Mouse (Mus musculus) macrophage (primary cell): Measurements from ENCODE around the gene Dennd4a. TPM values are rescaled to one million over a fixed set of nuclear protein-coding genes. Genes with fewer than 3 reads are reported as not detected.

Experiments
- H3K27ac ChIP-seq: fragments of 350-480 bp; formaldehyde crosslinking; 2 replicates; pipeline ENCODE4 v1.9.0; 2021
- H3K36me3 ChIP-seq: fragments of 350-480 bp; formaldehyde crosslinking; 2 replicates; pipeline ENCODE4 v1.9.0; 2021; ENCODE audit errors: inconsistent target
- H3K4me3 ChIP-seq: fragments of 350-480 bp; formaldehyde crosslinking; 2 replicates; pipeline ENCODE4 v1.9.0; 2021; ENCODE audit errors: inconsistent target
- H3K79me2 ChIP-seq: fragments of 350-480 bp; formaldehyde crosslinking; 2 replicates; pipeline ENCODE4 v1.9.0; 2021; ENCODE audit errors: inconsistent target
- WGBS: methylation state at CpG from one replicate; pipeline ENCODE4 v1.1.7; 2026; ENCODE audit warnings: inconsistent platforms; ENCODE audit not compliant: missing documents; 5-methylcytosine and 5-hydroxymethylcytosine counted together
- polyA plus RNA-seq: library from polyadenylated mRNA; stranded (reverse); fragments of 250-400 nt; gene quantifications from 3 replicates; pipeline ENCODE4 v1.2.4, GENCODE M21; 2018; ENCODE audit warnings: inconsistent platforms

Dennd4a gene
- polyA plus RNA-seq, 1 experiment from 2014 or later, result 5.1 TPM

- Histone ChIP-seq H3K27ac (no peak overlapping the region), H3K4me3 (no peak overlapping the region)
- WGBS, result 40% methylated on average over 7 of the region's 7 CpGs
Observed at GRCm38 (mm10) chr9:64779628-64780027, 31.5 kb upstream of the Dennd4a start.

GRCm38 (mm10) chr9:64783511-64783910 is 27.6 kb upstream of the Dennd4a start:
- WGBS, result 99% methylated on average over 7 of the region's 7 CpGs
- Histone ChIP-seq H3K36me3 (no peaks in the 10 kb centered on the region), H3K27ac (no peak overlapping the region), H3K4me3 (no peak overlapping the region), H3K79me2 (no peaks in the 10 kb centered on the region)

More at GRCm38 (mm10) chr9:64779628-64780027, 31.5 kb upstream of the Dennd4a start:
- no peaks in the 10 kb centered on the region for H3K36me3 ChIP-seq
- no peaks in the 10 kb centered on the region for H3K79me2 ChIP-seq

GRCm38 (mm10) chr9:64784841-64785240 is 26.3 kb upstream of the Dennd4a start:
- Histone ChIP-seq H3K27ac (no peak overlapping the region), H3K79me2 (no peaks in the 10 kb centered on the region), H3K4me3 (no peak overlapping the region), H3K36me3 (no peaks in the 10 kb centered on the region)
- 46% methylated on average over 4 of the region's 4 CpGs for WGBS

GRCm38 (mm10) chr9:64786216-64786905 is 24.8 kb upstream of the Dennd4a start:
- H3K27ac ChIP-seq, result no peak overlapping the region
- no peaks in the 10 kb centered on the region for H3K36me3 ChIP-seq
- 84% methylated on average over 9 of the region's 9 CpGs for WGBS
- no peaks in the 10 kb centered on the region for H3K79me2 ChIP-seq
- no peak overlapping the region for H3K4me3 ChIP-seq

- no peak overlapping the region for H3K27ac ChIP-seq
- WGBS, result 91% methylated on average over 7 of the region's 7 CpGs
Observed at GRCm38 (mm10) chr9:64788070-64788469, 23.1 kb upstream of the Dennd4a start.

GRCm38 (mm10) chr9:64789341-64789761 is 21.8 kb upstream of the Dennd4a start:
- Histone ChIP-seq H3K79me2 (no peaks in the 10 kb centered on the region), H3K4me3 (no peak overlapping the region), H3K27ac (peak overlapping the region; percentile 74), H3K36me3 (no peaks in the 10 kb centered on the region)
- WGBS, result under 1% methylated on average over 13 of the region's 13 CpGs

More at GRCm38 (mm10) chr9:64788070-64788469, 23.1 kb upstream of the Dennd4a start:
- no peak overlapping the region for H3K4me3 ChIP-seq
- no peaks in the 10 kb centered on the region for H3K36me3 ChIP-seq
- no peaks in the 10 kb centered on the region for H3K79me2 ChIP-seq

- Histone ChIP-seq H3K36me3 (no peaks in the 10 kb centered on the region), H3K27ac (peak overlapping the region; percentile 74), H3K4me3 (no peak overlapping the region), H3K79me2 (no peaks in the 10 kb centered on the region)
- WGBS, result 33% methylated on average over 7 of the region's 10 CpGs
Observed at GRCm38 (mm10) chr9:64789887-64790400, 21.2 kb upstream of the Dennd4a start.

- H3K36me3 ChIP-seq, result no peaks in the 10 kb centered on the region
- H3K4me3 ChIP-seq, result no peak overlapping the region
- H3K27ac ChIP-seq, result peak overlapping the region; percentile 74
- WGBS, result 3% methylated on average over 7 of the region's 7 CpGs
- no peaks in the 10 kb centered on the region for H3K79me2 ChIP-seq
Observed at GRCm38 (mm10) chr9:64790673-64791660, 20.2 kb upstream of the Dennd4a start.

GRCm38 (mm10) chr9:64791676-64792075 is 19.5 kb upstream of the Dennd4a start:
- Histone ChIP-seq H3K36me3 (no peaks in the 10 kb centered on the region), H3K79me2 (no peaks in the 10 kb centered on the region), H3K27ac (no peak overlapping the region), H3K4me3 (no peak overlapping the region)
- 88% methylated on average over 1 of the region's 1 CpGs for WGBS

GRCm38 (mm10) chr9:64792379-64793274 is 18.5 kb upstream of the Dennd4a start:
- no peaks in the 10 kb centered on the region for H3K79me2 ChIP-seq
- no peaks in the 10 kb centered on the region for H3K36me3 ChIP-seq
- H3K27ac ChIP-seq, result no peak overlapping the region
- WGBS, result 42% methylated on average over 10 of the region's 10 CpGs
- no peak overlapping the region for H3K4me3 ChIP-seq

GRCm38 (mm10) chr9:64793275-64793590 is 17.9 kb upstream of the Dennd4a start:
- Histone ChIP-seq H3K79me2 (no peaks in the 10 kb centered on the region), H3K36me3 (no peaks in the 10 kb centered on the region), H3K4me3 (no peak overlapping the region), H3K27ac (no peak overlapping the region)

- no peak overlapping the region for H3K4me3 ChIP-seq
- 47% methylated on average over 3 of the region's 3 CpGs for WGBS
- H3K79me2 ChIP-seq, result no peaks in the 10 kb centered on the region
- H3K27ac ChIP-seq, result no peak overlapping the region
- no peaks in the 10 kb centered on the region for H3K36me3 ChIP-seq
Observed at GRCm38 (mm10) chr9:64793794-64794193, 17.3 kb upstream of the Dennd4a start.

- H3K36me3 ChIP-seq, result no peaks in the 10 kb centered on the region
- no peak overlapping the region for H3K4me3 ChIP-seq
- no peaks in the 10 kb centered on the region for H3K79me2 ChIP-seq
- no peak overlapping the region for H3K27ac ChIP-seq
- 38% methylated on average over 6 of the region's 6 CpGs for WGBS
Observed at GRCm38 (mm10) chr9:64794448-64795420, 16.4 kb upstream of the Dennd4a start.
